Mouse (Mus musculus) stomach, embryonic 14.5 days (tissue): ENCODE results near the gene Atp5d. TPM values are rescaled to one million over a fixed set of nuclear protein-coding genes. Genes with fewer than 3 reads are reported as not detected.

ENCODE experiments used
- ATAC-seq: fragments of 200-750 bp; cut with Nextera tagmentation; 2 replicates; pipeline ENCODE4 v1.8.0; 2017; ENCODE audit warnings: low read depth, moderate TSS enrichment; ENCODE audit not compliant: insufficient number of reproducible peaks, insufficient read depth, low FRiP score
- H3K27ac ChIP-seq: fragments of 300-500 bp; sonication (generic); 2 replicates; pipeline ENCODE4 v1.5.1; 2014; ENCODE audit warnings: mild to moderate bottlenecking, low read length, moderate library complexity, mixed read lengths
- H3K27me3 ChIP-seq: fragments of 300-500 bp; sonication (generic); 2 replicates; pipeline ENCODE4 v1.6.1; 2014; ENCODE audit warnings: low read length, control low read depth, mixed read lengths; ENCODE audit not compliant: control insufficient read depth, insufficient read depth
- H3K36me3 ChIP-seq: fragments of 300-500 bp; sonication (generic); 2 replicates; pipeline ENCODE4 v1.6.1; 2014; ENCODE audit warnings: mild to moderate bottlenecking, control low read depth, low read length, moderate library complexity, mixed read lengths; ENCODE audit not compliant: control insufficient read depth, insufficient read depth
- H3K4me1 ChIP-seq: fragments of 300-500 bp; sonication (generic); 2 replicates; pipeline ENCODE4 v1.6.1; 2014; ENCODE audit warnings: low read length, control low read depth, mixed read lengths; ENCODE audit not compliant: control insufficient read depth, insufficient read depth
- H3K4me2 ChIP-seq: fragments of 300-500 bp; sonication (generic); replicated peaks from 2 replicates; pipeline ENCODE4 v1.6.1; 2014; ENCODE audit warnings: low read depth, low read length, control low read depth
- H3K4me3 ChIP-seq: fragments of 300-500 bp; sonication (generic); 2 replicates; pipeline ENCODE4 v1.5.1; 2014; ENCODE audit warnings: low read depth, low read length, control low read depth
- H3K9ac ChIP-seq: fragments of 300-500 bp; sonication (generic); replicated peaks from 2 replicates; pipeline ENCODE4 v1.6.1; 2014; ENCODE audit warnings: low read depth, mild to moderate bottlenecking, control low read depth, low read length, moderate library complexity, mixed read lengths
- H3K9me3 ChIP-seq: fragments of 300-500 bp; sonication (generic); 2 replicates; pipeline ENCODE4 v1.6.1; 2016; ENCODE audit warnings: low read depth, low read length, control low read depth; ENCODE audit not compliant: control insufficient read depth
- WGBS: fragments of 180-500 bp; shearing (Covaris S2); extraction: QIAGEN DNeasy Blood & Tissue Kit; methylation state at CpG from one replicate; pipeline ENCODE4 v1.1.7; 2014; 5-methylcytosine and 5-hydroxymethylcytosine counted together
- polyA plus RNA-seq: library from polyadenylated mRNA; unstranded; fragments of >200 nt; fragmentation: Nextera tagmentation; extraction: Ambion mirVana; gene quantifications from 2 replicates; pipeline ENCODE4 v1.2.1, GENCODE M21; 2014

Atp5d gene
- polyA plus RNA-seq, 1 experiment from 2014 or later, result 531 TPM

DNA sequence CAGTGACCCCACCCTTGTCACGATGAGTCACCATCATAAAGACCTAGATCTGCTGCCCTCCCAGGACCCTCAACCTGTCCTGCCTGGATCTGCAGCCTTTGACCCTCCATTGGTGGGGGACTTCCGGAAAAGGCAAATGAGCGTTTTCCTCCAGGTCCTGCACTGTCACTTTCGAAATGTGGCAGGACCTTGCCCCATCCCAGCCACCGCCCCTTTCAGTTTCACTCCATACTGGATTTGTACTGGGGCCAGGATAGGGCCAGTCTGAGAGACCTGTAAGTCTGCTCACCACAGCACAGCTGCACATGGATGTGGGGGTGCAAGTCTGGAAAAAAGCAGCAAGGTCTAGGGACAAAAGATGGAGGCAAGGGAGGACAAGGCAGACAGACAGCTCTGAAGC lies 39.8 kb upstream of the Atp5d start:
- H3K9ac ChIP-seq, result no peak overlapping the region
- no peak overlapping the region; the same call in 1 of the 2 replicates for H3K27ac ChIP-seq
- no peaks in the 10 kb centered on the region for H3K9me3 ChIP-seq
- H3K4me2 ChIP-seq, result no peak overlapping the region
- H3K4me3 ChIP-seq, result no peak overlapping the region
- H3K4me1 ChIP-seq, result peaks cover 24% of the 10 kb centered on the region
- H3K36me3 ChIP-seq, result no peaks in the 10 kb centered on the region
- no peaks in the 10 kb centered on the region for H3K27me3 ChIP-seq
- 71% methylated on average over 5 of the region's 5 CpGs for WGBS
- no peak for ATAC-seq

- no peak overlapping the region for H3K27ac ChIP-seq
- ATAC-seq, result no peak
- H3K36me3 ChIP-seq, result no peaks in the 10 kb centered on the region
- H3K9me3 ChIP-seq, result no peaks in the 10 kb centered on the region
- H3K4me3 ChIP-seq, result peak overlapping the region; percentile 87; the same call in 1 of the 2 replicates
- H3K9ac ChIP-seq, result no peak overlapping the region
- no peaks in the 10 kb centered on the region for H3K27me3 ChIP-seq
- 43% methylated on average over 11 of the region's 11 CpGs for WGBS
- peak overlapping the region; percentile 91 for H3K4me2 ChIP-seq
- peaks cover 24% of the 10 kb centered on the region for H3K4me1 ChIP-seq
Measured at GRCm38 (mm10) chr10:80100982-80101381, 37.5 kb upstream of the Atp5d start.

- Histone ChIP-seq H3K27me3 (no peaks in the 10 kb centered on the region), H3K36me3 (no peaks in the 10 kb centered on the region), H3K4me2 (peak overlapping the region; percentile 91), H3K9me3 (no peaks in the 10 kb centered on the region), H3K27ac (peak overlapping the region; percentile 68; the same call in 1 of the 2 replicates), H3K9ac (peak overlapping the region; percentile 87), H3K4me3 (peak overlapping the region; percentile 87), H3K4me1 (peaks cover 16% of the 10 kb centered on the region)
- peak; percentile 76 for ATAC-seq
- WGBS, result under 1% methylated on average over 43 of the region's 59 CpGs
Measured at GRCm38 (mm10) chr10:80102216-80102915, 36.1 kb upstream of the Atp5d start.

- Histone ChIP-seq H3K27me3 (no peaks in the 10 kb centered on the region), H3K9me3 (no peaks in the 10 kb centered on the region), H3K4me2 (peak overlapping the region; percentile 91), H3K4me1 (peaks cover 11% of the 10 kb centered on the region; the same call in 1 of the 2 replicates), H3K4me3 (no peak overlapping the region), H3K36me3 (no peaks in the 10 kb centered on the region), H3K9ac (no peak overlapping the region), H3K27ac (0 out of 2 replicates have a peak overlapping the region, but pooled peaks have one; percentile 18)
- no peak for ATAC-seq
- WGBS, result 84% methylated on average over 2 of the region's 2 CpGs
Measured at GRCm38 (mm10) chr10:80103032-80103431, 35.4 kb upstream of the Atp5d start.

- Histone ChIP-seq H3K9me3 (no peaks in the 10 kb centered on the region), H3K27me3 (no peaks in the 10 kb centered on the region), H3K4me1 (peaks cover 11% of the 10 kb centered on the region; the same call in 1 of the 2 replicates), H3K36me3 (no peaks in the 10 kb centered on the region), H3K27ac (no peak overlapping the region), H3K4me2 (no peak overlapping the region), H3K4me3 (no peak overlapping the region), H3K9ac (no peak overlapping the region)
- ATAC-seq, result no peak
- 84% methylated on average over 3 of the region's 3 CpGs for WGBS
Measured at GRCm38 (mm10) chr10:80104181-80104580, 34.3 kb upstream of the Atp5d start.

GRCm38 (mm10) chr10:80105460-80105859 lies 33.0 kb upstream of the Atp5d start, which contains the start of gene Sbno2:
TSS of gene Sbno2 (minus strand) at chr10:80105571.
- Histone ChIP-seq H3K27me3 (no peaks in the 10 kb centered on the region), H3K9me3 (no peaks in the 10 kb centered on the region), H3K4me3 (no peak within 1 kb of the TSS), H3K4me1 (peaks cover 11% of the 10 kb centered on the region; the same call in 1 of the 2 replicates), H3K36me3 (no peaks in the 10 kb centered on the region), H3K9ac (0 out of 2 replicates have a peak within 1 kb of the TSS, but pooled peaks have one; percentile 7), H3K27ac (peak within 1 kb of the TSS; percentile 58; the same call in 1 of the 2 replicates), H3K4me2 (0 out of 2 replicates have a peak within 1 kb of the TSS, but pooled peaks have one; percentile 18)
- WGBS, result 58% methylated on average over 5 of the region's 5 CpGs
- ATAC-seq, result no peak

DNA sequence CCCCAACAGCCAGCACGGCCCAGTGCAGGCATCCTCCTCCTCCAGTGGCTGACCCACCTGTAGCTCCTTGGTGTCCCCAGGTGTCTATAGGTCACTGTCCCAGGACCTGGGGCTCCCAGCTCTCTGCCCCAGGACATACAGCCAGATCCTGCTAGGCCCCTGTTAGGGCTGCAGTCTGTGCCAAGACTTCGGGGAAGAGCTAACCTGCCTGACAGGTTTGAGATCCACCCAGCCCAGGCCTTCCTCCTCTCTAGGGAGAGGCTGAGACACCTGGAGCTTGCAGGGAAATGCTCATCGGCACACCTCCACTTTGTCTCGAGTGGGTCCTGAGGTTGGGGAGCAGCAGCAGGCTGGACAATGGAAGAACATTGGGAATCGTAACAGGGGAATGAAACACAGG lies 32.5 kb upstream of the Atp5d start:
- 0 out of 2 replicates have a peak overlapping the region, but pooled peaks have one; percentile 18 for H3K4me2 ChIP-seq
- no peak overlapping the region for H3K9ac ChIP-seq
- H3K9me3 ChIP-seq, result no peaks in the 10 kb centered on the region
- H3K27ac ChIP-seq, result peak overlapping the region; percentile 58; the same call in 1 of the 2 replicates
- 63% methylated on average over 5 of the region's 5 CpGs for WGBS
- no peaks in the 10 kb centered on the region for H3K27me3 ChIP-seq
- H3K4me1 ChIP-seq, result peaks cover 8% of the 10 kb centered on the region; the same call in 1 of the 2 replicates
- no peak overlapping the region for H3K4me3 ChIP-seq
- no peak for ATAC-seq
- H3K36me3 ChIP-seq, result no peaks in the 10 kb centered on the region

- H3K9me3 ChIP-seq, result no peaks in the 10 kb centered on the region
- no peaks in the 10 kb centered on the region for H3K36me3 ChIP-seq
- no peak overlapping the region for H3K4me3 ChIP-seq
- ATAC-seq, result no peak
- no peaks in the 10 kb centered on the region for H3K27me3 ChIP-seq
- no peak overlapping the region for H3K9ac ChIP-seq
- WGBS, result 59% methylated on average over 6 of the region's 6 CpGs
- no peak overlapping the region for H3K27ac ChIP-seq
- H3K4me1 ChIP-seq, result no peaks in the 10 kb centered on the region
- no peak overlapping the region for H3K4me2 ChIP-seq
Measured at GRCm38 (mm10) chr10:80107678-80108077, 30.8 kb upstream of the Atp5d start.
